Mouse (Mus musculus) embryo, embryonic 9.5 days (tissue): Measurements from ENCODE around the gene Lamc2.

ENCODE experiments used
- DNase-seq: peaks from one replicate; pipeline ENCODE4 v3.0.0-alpha.2; 2017; ENCODE audit errors: extremely low spot score

Gene Lamc2

DNA sequence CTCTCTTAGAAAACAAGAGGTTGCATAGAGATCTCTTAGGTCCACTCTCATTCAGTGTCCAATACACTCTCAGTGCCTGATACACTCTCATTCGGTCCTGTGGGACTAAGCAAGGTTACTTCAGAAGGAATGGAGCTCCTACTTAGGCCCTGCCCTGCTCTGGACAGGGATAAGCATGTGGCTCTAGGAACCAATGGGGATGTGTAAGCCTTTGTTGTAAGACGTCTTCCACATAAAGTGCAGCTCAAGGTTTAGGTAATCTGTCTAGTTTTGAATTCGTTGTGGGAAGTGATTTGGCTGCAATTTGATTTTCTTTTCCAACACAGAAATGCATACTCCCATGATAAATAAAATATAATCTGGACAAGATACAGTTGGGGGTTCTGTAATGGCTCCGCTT lies 6.1 kb downstream of the Lamc2 start:
- no peak for DNase-seq

GRCm38 (mm10) chr1:153174801-153175200 lies 11.4 kb downstream of the Lamc2 start:
- DNase-seq, result no peak

GRCm38 (mm10) chr1:153173276-153173675 lies 13.0 kb downstream of the Lamc2 start:
- no peak for DNase-seq

DNA sequence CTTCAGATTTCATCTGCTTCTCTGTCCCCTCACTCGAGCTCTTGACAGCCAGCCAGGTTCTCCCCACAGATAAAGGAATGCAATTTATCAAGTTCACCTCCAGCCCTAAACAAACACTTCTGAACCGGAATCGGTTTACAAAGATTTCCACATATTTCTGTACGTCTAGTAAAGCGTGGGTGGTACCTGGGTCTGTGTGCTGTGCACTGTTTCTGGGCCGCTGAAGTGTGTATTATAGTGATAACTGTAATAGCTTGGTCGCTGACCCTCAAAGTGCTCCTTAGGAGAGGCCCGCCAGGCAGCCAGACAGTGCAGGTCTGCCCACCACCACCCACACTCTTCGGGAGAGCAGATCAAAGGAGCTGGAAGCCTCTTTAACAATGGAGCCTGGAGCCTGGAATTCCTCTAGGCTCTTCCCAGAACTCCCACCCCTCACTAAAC lies 13.9 kb downstream of the Lamc2 start:
- DNase-seq, result peak; percentile 52

DNA sequence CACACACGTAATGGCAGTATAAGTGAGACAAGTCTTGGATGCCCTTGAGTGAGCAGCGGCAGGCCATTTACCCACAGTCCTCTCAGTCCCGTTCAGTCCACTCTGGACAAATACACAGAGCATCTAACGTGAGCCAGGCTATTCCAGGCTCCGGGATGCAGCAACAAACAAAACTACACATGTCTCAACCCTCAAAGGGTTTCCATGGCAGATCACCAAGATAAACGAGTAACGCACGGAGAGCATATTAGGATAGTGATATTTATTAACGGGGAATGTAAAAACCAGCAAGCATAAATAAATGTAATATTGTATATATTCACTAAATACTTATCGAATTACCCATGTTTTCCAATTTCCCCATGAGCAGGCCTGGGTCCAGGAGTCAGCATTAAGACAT lies 15.2 kb downstream of the Lamc2 start:
- DNase-seq, result no peak

DNA sequence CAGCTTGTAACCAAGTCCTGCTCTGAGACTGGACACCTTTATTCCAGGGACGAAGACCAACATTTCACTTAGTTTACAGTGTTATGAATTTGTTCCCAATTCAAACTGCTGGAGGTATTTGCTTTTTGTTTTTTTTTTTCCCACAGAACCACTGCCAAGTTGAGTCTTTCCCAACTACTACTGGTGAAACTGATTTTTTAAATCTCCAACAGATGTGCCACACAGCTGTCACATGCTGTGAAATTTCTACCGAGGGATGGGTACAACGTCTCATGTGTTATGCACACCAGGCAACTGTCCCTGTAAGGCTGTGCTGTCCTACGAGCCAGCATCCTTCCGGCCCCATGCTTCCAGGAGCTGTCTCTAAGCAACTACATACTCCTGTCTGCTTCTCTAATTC lies 18.0 kb downstream of the Lamc2 start:
- no peak for DNase-seq

GRCm38 (mm10) chr1:153163831-153164230 lies 22.4 kb downstream of the Lamc2 start:
- no peak for DNase-seq

DNA sequence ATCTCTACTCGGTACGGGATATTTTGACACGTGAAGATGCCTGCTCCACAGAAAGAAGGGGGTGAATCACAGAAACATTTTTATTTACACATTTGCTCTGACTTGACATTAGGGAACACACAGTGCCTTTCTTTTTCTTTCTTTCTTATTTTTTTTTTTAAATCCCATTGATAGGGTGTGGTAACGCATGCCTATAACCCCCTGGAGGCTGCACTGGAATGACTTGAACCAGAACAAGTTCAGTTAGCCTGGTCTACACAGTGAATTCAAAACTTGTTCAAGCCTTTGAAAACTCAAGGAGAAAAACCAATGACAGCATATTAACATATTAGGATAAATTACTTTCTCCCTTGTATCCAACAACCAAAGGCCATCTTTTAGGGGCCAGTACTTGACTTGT lies 27.1 kb downstream of the Lamc2 start:
- DNase-seq, result no peak

GRCm38 (mm10) chr1:153157021-153157623 lies 29.1 kb downstream of the Lamc2 start:
- DNase-seq, result no peak

DNA sequence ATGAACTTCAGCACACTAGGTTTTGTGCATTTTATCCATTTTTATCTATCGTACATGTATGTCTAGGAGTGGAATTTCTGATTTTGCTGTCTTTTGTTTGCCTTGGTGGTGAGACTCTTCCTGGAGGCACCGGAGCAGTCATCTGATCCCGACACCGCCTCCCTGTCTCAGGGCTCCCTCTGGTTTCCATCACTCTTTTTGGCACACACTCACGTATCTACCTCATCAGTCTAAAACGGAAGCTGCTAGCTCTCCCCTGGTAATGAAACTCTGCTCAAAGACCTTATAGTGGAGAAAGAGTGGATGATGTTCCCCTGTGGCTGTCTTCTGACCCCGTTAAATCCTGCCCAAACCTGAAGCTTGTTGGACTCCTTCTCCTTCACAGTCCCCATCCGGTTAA lies 30.9 kb downstream of the Lamc2 start:
- DNase-seq, result no peak

- no peak for DNase-seq
These were observed 32.6 kb downstream of the Lamc2 start for GRCm38 (mm10) chr1:153153619-153154137.

GRCm38 (mm10) chr1:153152594-153152993 lies 33.7 kb downstream of the Lamc2 start:
- no peak for DNase-seq

- no peak for DNase-seq
These were observed 40.5 kb downstream of the Lamc2 start for GRCm38 (mm10) chr1:153145791-153146190.

DNA sequence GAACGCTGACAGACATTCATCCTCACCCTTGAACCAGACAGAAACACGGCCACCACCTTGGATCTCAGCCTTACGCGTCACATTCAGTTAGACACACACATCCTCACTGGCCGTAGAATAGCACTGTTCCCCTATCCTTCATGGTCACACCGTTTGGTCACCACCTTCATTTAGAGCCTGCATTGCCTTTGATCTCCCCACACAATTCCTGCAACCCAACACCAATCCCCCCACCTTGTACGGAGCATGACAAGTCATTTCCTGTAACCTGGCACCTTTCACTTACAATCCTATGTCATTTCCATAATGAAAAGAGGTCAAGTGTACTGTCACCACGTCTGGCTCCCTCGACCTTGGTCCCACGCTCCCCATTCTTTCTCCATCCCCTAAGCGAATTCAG lies 42.2 kb downstream of the Lamc2 start:
- DNase-seq, result no peak

DNA sequence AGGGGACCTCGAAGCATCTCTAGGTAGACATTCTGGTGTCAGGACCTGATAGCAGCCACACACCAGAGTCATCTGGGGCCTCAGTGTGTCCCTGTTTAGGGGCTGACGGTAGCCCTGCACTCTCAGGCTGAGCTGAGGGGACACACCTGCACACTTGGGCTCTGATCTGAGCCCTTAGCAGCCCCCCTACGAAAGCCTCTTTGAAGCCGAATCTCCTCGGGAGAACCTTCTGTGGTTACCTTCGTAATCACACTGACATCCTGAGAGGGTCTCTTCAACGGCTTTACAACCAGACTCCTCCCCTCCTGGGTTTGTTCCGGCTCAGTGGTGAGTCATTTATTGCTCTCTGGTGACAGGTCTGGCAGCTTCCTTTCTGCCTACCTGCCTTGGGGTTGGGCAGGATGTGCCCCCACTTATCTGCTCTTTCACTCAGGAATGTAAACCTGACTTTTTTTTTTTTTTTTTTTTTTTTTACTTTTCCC lies 45.5 kb downstream of the Lamc2 start:
- peak; percentile 24 for DNase-seq

- no peak for DNase-seq
These were observed 46.0 kb downstream of the Lamc2 start for GRCm38 (mm10) chr1:153140265-153140664.

DNA sequence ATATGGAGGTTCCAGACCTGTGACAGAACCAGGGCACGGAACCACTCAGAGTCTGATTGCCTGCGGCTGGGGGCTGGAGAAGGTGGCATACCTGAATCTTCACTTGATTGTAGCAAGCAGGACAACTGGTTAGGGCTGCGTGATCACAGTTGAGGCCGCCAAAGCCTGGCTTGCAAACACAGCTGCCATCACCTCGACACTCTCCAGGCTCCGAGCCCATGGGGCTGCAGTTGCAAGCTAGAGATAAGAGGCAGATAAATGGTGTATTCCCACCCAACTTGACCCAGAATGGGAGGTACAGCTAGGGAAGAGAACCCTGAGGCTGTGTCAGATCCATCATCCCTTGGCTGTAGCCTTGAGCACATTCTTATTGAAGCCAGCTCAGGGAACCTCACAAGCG lies 46.6 kb downstream of the Lamc2 start:
- DNase-seq, result no peak

DNA sequence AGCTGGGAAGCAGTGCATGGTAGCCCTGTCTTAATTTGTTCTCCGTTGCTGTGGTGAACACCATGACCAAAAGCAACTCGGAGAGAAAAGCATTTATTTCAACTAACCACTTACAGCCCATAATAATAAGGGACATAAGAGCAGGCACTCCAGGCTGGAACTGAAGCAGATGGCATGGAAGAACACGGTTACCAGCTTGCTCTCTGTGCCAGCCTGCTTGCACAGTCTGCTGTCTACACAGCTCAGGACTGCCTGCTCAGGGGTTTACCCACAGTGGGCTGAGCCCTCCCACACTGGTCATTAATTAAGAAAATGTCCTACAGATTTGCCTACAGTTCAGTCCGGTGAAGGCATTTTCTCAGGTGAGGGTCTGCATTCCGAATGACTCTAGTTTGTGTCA lies 47.8 kb downstream of the Lamc2 start:
- DNase-seq, result no peak

- no peak for DNase-seq
These were observed 49.6 kb downstream of the Lamc2 start for GRCm38 (mm10) chr1:153136647-153137046.

- DNase-seq, result peak; percentile 49
These were observed 52.1 kb downstream of the Lamc2 start for GRCm38 (mm10) chr1:153133865-153134781.

GRCm38 (mm10) chr1:153129992-153130713 lies 56.1 kb downstream of the Lamc2 start:
- no peak for DNase-seq

DNA sequence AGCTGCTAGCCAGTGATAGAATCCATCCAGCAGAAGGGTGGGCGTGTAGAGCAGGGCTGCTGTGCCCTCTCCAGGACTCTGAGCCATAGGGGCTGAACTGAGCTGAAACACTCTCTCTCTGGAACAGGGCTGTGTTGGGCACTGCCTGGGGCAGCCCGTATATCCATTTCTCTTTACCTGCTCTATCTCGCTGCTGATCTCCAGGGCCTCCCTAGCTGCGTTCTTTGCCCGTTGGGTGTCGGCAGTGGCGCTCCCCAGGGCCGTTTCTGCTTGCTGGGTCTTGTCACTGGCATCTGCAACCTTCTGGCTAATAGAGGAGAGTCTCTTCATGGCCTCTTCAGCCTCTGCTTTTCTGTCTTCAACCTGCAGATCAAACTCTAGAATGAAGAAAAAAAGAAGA lies 57.5 kb downstream of the Lamc2 start:
- no peak for DNase-seq
